Mouse (Mus musculus): ENCODE measurements around the gene Ube4b. TPM values are rescaled to one million over a fixed set of nuclear protein-coding genes. Genes with fewer than 3 reads are reported as not detected.

Gene Ube4b
- total RNA-seq, 2 experiments from 2014 or later, result 42.0 to 42.1 TPM

Other genes with a start within 250 kb of the Ube4b start
- gene Kif1b, start 119.1 kb downstream of the Ube4b start, total RNA-seq (2015), result 18.6 and 21.5 TPM in 2 replicates
- gene Kif1b, start 119.1 kb downstream of the Ube4b start, total RNA-seq (2017), result 25.9 and 28.4 TPM in 2 replicates
- not detected in 2 replicates for gene Rbp7, start 28.2 kb upstream of the Ube4b start, total RNA-seq (2015)
- not detected in 2 replicates for gene Rbp7, start 28.2 kb upstream of the Ube4b start, total RNA-seq (2017)
- gene Tmem274, start 50.6 kb upstream of the Ube4b start, total RNA-seq (2015), result not detected in 2 replicates
- not detected in 2 replicates for gene Tmem274, start 50.6 kb upstream of the Ube4b start, total RNA-seq (2017)
- 7.4 and 8.0 TPM in 2 replicates for gene Nmnat1, start 58.5 kb upstream of the Ube4b start, total RNA-seq (2015)
- 12.4 and 14.4 TPM in 2 replicates for gene Nmnat1, start 58.5 kb upstream of the Ube4b start, total RNA-seq (2017)
- gene Lzic, start 58.5 kb upstream of the Ube4b start, total RNA-seq (2015), result 25.2 and 26.8 TPM in 2 replicates
- 81.4 and 111 TPM in 2 replicates for gene Lzic, start 58.5 kb upstream of the Ube4b start, total RNA-seq (2017)
- gene Ctnnbip1, start 91.5 kb upstream of the Ube4b start, total RNA-seq (2015), result 2.2 and 3.4 TPM in 2 replicates
- 1.6 and 3.4 TPM in 2 replicates for gene Ctnnbip1, start 91.5 kb upstream of the Ube4b start, total RNA-seq (2017)
- 2.2 and 4.0 TPM in 2 replicates for gene Clstn1, start 159.7 kb upstream of the Ube4b start, total RNA-seq (2015)
- 4.1 and 5.9 TPM in 2 replicates for gene Clstn1, start 159.7 kb upstream of the Ube4b start, total RNA-seq (2017)

Data from megakaryocyte progenitor cell, adult 5-6 weeks (primary cell).